Mouse (Mus musculus) kidney, embryonic 15.5 days (tissue): ENCODE data around the gene Cfd. TPM values are rescaled to one million over a fixed set of nuclear protein-coding genes. Genes with fewer than 3 reads are reported as not detected.

Experiments used
- ATAC-seq: fragments of 200-750 bp; cut with Nextera tagmentation; replicated peaks from 2 replicates; pipeline ENCODE4 v1.8.0; 2017; ENCODE audit warnings: moderate TSS enrichment; ENCODE audit not compliant: low FRiP score
- H3K27ac ChIP-seq: fragments of 300-500 bp; sonication (generic); 2 replicates; pipeline ENCODE4 v1.5.1; 2015; ENCODE audit warnings: mild to moderate bottlenecking, inconsistent platforms
- H3K27me3 ChIP-seq: fragments of 300-500 bp; sonication (generic); 2 replicates; pipeline ENCODE4 v1.6.1; 2015; ENCODE audit warnings: inconsistent platforms
- H3K36me3 ChIP-seq: fragments of 300-500 bp; sonication (generic); 2 replicates; pipeline ENCODE4 v1.6.1; 2015; ENCODE audit warnings: inconsistent platforms
- H3K4me1 ChIP-seq: fragments of 300-500 bp; sonication (generic); 2 replicates; pipeline ENCODE4 v1.6.1; 2015; ENCODE audit warnings: inconsistent platforms
- H3K4me2 ChIP-seq: fragments of 300-500 bp; sonication (generic); 2 replicates; pipeline ENCODE4 v1.6.1; 2015; ENCODE audit warnings: moderate library complexity, mild to moderate bottlenecking, inconsistent platforms
- H3K4me3 ChIP-seq: fragments of 300-500 bp; sonication (generic); replicated peaks from 2 replicates; pipeline ENCODE4 v1.5.1; 2015; ENCODE audit warnings: mild to moderate bottlenecking, inconsistent platforms
- H3K9ac ChIP-seq: fragments of 300-500 bp; sonication (generic); 2 replicates; pipeline ENCODE4 v1.6.1; 2015; ENCODE audit warnings: mild to moderate bottlenecking, inconsistent platforms
- H3K9me3 ChIP-seq: fragments of 300-500 bp; sonication (generic); replicated peaks from 2 replicates; pipeline ENCODE4 v1.6.1; 2016; ENCODE audit warnings: inconsistent platforms
- WGBS: fragments of 180-500 bp; shearing (Covaris S2); methylation state at CpG from one replicate; pipeline ENCODE4 v1.1.7; 2015; ENCODE audit warnings: mixed read lengths; 5-methylcytosine and 5-hydroxymethylcytosine counted together
- polyA plus RNA-seq: library from polyadenylated mRNA; unstranded; fragments of >200 nt; fragmentation: Nextera tagmentation; extraction: Ambion mirVana; gene quantifications from 2 replicates; pipeline ENCODE4 v1.2.1, GENCODE M21; 2015

Cfd gene
- polyA plus RNA-seq, 1 experiment from 2014 or later, result not detected

DNA sequence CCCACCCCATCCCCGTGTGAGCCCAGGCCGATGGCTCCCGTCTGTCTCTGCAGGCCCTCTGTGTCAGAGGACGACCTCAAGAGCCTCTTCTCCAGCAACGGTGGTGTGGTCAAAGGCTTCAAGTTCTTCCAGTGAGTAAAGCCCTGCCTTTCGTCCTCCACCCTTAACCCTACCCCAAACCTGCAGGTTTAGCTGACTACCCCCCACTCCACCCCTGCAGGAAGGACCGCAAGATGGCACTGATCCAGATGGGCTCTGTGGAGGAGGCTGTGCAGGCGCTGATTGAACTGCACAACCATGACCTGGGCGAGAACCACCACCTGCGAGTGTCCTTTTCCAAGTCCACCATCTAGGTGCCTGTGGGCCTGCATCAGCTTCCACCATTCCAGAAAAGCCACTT lies 27.7 kb upstream of the Cfd start:
- Histone ChIP-seq H3K9ac (no peak overlapping the region), H3K4me3 (no peak overlapping the region), H3K4me1 (peaks cover 66% of the 10 kb centered on the region), H3K4me2 (no peak overlapping the region), H3K36me3 (peaks cover 96% of the 10 kb centered on the region), H3K27me3 (no peaks in the 10 kb centered on the region), H3K27ac (0 out of 2 replicates have a peak overlapping the region, but pooled peaks have one; percentile 74), H3K9me3 (no peaks in the 10 kb centered on the region)
- no peak for ATAC-seq
- 58% methylated on average over 10 of the region's 10 CpGs for WGBS

DNA sequence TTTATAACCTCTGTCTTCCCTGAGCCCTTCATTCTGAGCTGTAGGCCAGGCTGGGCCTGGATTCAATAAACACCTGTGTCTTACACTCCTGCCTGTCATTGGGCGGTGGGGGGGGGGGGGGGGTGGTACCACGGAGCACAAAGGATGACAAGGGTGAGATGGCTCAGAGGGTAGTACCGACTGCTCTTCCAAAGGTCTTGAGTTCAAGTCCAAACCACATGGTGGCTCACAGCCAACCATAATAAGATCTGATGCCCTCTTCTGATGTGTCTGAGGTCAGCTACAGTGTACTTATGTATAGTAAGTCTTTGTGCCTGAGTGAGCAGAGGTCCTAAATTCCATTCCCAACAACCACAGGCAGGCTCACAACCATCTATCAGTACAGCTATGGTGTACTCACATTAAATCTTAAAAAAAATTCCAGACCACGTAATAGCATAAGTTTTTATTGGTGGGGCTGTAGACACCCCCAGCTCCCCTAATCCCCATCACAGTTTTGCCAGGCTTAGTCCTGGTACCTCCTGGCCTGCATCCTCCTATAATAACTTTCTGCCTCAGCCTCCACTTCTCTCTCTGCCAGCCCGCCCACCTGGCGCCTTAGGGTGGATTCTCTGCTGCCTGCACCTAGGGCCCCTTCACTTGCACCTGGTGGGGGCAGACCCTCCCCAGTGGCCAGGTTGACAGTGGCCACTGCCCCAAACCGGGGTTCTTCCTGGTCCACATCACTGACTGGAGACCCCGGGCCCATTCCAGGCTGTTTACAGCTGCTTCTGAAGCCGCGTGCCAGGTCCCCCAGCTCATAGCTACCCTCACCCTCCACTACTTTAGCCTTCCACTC lies 26.1 kb upstream of the Cfd start:
- ATAC-seq, result no peak
- Histone ChIP-seq H3K9ac (no peak overlapping the region), H3K9me3 (no peaks in the 10 kb centered on the region)

DNA sequence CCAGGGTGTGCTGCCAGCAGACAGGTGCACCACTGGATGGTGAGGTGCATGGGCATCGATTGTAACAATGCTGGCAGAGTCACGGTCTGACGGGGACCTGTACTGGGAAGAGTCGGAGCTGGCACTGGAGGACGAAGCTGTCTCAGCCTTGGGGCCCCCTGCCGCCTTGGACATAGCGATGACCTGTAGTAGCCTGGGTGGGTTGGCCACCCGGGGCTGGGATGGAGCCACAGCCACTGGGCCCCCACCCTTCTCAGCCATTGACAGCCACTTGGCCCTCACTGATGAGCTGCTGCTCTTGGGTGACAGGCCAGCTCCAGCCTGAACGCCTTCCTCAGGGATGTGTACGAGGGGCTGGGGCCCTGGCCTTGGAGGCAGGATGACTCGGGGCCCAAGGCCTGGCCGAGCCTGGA lies 25.5 kb upstream of the Cfd start:
- WGBS, result 55% methylated on average over 12 of the region's 12 CpGs
- Histone ChIP-seq H3K36me3 (peaks cover 85% of the 10 kb centered on the region), H3K4me1 (peaks cover 43% of the 10 kb centered on the region), H3K27ac (peak overlapping the region; percentile 59), H3K9me3 (no peaks in the 10 kb centered on the region), H3K4me3 (no peak overlapping the region), H3K9ac (no peak overlapping the region; the same call in 1 of the 2 replicates), H3K4me2 (no peak overlapping the region), H3K27me3 (no peaks in the 10 kb centered on the region)
- peak; percentile 31; the same call in 1 of the 2 replicates for ATAC-seq

More for the DNA sequence above, 26.1 kb upstream of the Cfd start:
- Histone ChIP-seq H3K27me3 (no peaks in the 10 kb centered on the region), H3K36me3 (peaks cover 85% of the 10 kb centered on the region), H3K4me2 (no peak overlapping the region), H3K4me1 (peaks cover 50% of the 10 kb centered on the region), H3K27ac (peak overlapping the region; percentile 59), H3K4me3 (no peak overlapping the region)
- 48% methylated on average over 10 of the region's 10 CpGs for WGBS

DNA sequence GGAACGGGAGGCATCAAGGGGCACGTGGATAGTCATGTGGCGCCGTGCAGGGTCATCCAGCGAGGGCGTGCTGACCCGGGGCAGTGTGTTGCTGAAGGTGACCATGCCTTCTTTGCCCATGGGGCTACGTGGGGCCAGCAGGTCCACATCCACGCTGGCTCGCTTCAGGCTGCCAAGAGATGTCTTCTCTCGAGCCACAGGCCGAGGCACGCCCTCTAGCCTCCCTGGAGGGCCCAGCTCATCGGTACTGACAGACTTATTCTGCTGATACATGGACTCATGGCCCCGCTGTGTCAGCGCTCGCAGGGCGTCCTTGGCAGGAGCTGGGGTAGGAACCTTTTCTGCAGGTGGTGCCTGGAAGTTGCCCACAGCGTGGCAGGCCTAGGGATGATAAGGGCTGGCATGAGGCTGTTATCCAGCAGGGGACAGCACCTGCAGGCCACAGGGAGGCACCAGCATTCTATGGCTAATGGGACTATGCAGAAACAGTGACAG lies 24.8 kb upstream of the Cfd start:
- no peaks in the 10 kb centered on the region for H3K27me3 ChIP-seq
- WGBS, result 65% methylated on average over 19 of the region's 19 CpGs
- H3K4me3 ChIP-seq, result no peak overlapping the region
- peak; percentile 10; the same call in 1 of the 2 replicates for ATAC-seq
- H3K9ac ChIP-seq, result no peak overlapping the region
- H3K4me1 ChIP-seq, result peaks cover 37% of the 10 kb centered on the region
- peak overlapping the region; percentile 59 for H3K27ac ChIP-seq
- H3K9me3 ChIP-seq, result no peaks in the 10 kb centered on the region
- H3K36me3 ChIP-seq, result peaks cover 82% of the 10 kb centered on the region
- H3K4me2 ChIP-seq, result no peak overlapping the region

DNA sequence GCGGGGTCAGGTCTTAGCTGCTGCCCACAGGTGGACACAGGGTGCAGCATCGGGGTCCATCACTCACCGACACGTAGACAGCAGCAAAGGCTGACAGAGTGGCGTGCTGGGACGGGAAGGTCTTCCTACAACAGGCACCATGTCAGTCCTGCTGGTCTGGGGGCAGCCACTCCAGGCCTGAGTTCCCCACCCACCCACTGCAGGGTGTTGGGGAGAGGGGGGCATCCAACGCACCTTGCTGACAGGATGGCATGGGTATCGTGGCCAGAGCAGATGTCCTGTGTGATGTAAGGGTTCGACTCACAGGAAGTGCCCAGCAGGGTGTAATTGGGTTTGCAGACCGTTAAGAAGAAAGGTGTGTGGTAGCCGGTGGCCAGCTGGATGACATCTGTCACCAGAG lies 24.1 kb upstream of the Cfd start:
- Histone ChIP-seq H3K27me3 (no peaks in the 10 kb centered on the region), H3K9me3 (no peaks in the 10 kb centered on the region), H3K4me3 (no peak overlapping the region), H3K27ac (no peak overlapping the region), H3K9ac (no peak overlapping the region), H3K4me1 (peaks cover 30% of the 10 kb centered on the region), H3K36me3 (peaks cover 81% of the 10 kb centered on the region), H3K4me2 (no peak overlapping the region)
- 77% methylated on average over 11 of the region's 11 CpGs for WGBS
- no peak for ATAC-seq

DNA sequence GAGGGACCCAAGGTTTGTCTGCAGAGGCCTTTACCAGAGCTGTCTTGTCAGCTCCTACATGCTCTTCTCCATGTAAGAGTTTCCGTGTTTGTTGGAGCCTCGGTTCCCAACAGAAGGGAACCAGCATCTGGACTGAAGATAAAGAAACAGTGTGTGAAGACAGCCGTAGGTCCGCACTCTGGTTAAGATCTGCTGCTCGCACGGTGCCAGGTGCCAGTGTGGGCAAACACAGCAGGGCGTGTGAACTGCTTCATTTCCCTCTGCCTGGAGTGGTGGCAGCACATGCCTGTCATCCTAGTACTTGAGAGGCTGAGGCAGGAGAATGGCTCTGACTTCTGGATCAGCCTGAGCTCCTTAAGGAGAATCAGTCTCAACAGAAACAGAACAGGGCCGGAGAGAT lies 18.8 kb upstream of the Cfd start:
- Histone ChIP-seq H3K27ac (no peak overlapping the region), H3K9ac (no peak overlapping the region), H3K4me1 (peaks cover 27% of the 10 kb centered on the region), H3K27me3 (no peaks in the 10 kb centered on the region), H3K36me3 (peaks cover 34% of the 10 kb centered on the region), H3K4me3 (no peak overlapping the region), H3K4me2 (no peak overlapping the region), H3K9me3 (no peaks in the 10 kb centered on the region)
- 91% methylated on average over 8 of the region's 8 CpGs for WGBS
- no peak for ATAC-seq

DNA sequence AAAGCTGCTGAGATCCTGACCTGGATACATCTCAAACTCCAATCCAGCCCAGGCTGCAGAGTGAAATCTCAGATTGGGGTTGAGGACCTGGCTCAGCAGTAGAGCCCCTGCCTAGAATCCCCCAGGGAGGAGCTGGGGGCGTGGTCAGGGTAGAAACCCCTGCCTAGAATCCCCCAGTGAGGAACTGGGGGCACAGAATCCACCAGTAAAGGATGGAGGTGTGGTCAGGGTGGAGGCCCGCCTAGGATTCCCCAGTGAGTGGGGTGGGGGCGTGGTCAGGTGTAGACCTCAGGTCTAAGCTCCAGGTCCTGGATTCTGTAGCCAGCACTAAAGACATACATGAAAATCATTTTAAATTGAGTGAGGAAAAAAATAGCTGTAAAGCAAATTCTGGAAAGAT lies 17.8 kb upstream of the Cfd start:
- H3K27ac ChIP-seq, result 0 out of 2 replicates have a peak overlapping the region, but pooled peaks have one; percentile 1
- H3K4me2 ChIP-seq, result peak overlapping the region; percentile 96
- peak overlapping the region; percentile 77 for H3K4me3 ChIP-seq
- H3K27me3 ChIP-seq, result no peaks in the 10 kb centered on the region
- H3K9me3 ChIP-seq, result no peaks in the 10 kb centered on the region
- H3K36me3 ChIP-seq, result peaks cover 26% of the 10 kb centered on the region
- peaks cover 32% of the 10 kb centered on the region for H3K4me1 ChIP-seq
- 53% methylated on average over 3 of the region's 3 CpGs for WGBS
- H3K9ac ChIP-seq, result no peak overlapping the region
- no peak for ATAC-seq

DNA sequence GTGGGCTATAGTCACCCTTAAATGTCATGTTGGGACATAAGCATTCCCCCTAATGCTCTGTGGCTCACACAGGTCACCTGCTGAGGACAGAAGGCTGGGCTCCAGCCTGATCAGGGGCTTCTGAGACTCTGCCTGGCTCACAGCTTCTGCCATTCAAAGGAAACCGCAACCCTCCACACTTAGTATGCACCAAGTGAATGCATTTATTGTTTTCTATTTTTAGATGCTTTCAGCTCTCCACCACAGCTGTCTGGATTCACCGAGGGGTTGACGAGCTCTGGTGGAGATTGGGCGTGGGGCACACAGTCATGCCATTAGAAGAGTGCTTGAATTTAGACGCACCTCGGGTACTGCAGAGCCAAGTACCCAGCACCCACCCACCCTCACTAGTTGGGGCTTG lies 17.3 kb upstream of the Cfd start:
- Histone ChIP-seq H3K4me3 (peak overlapping the region; percentile 77), H3K9ac (peak overlapping the region; percentile 82), H3K4me1 (peaks cover 34% of the 10 kb centered on the region), H3K4me2 (peak overlapping the region; percentile 96), H3K27ac (peak overlapping the region; percentile 83; the same call in 1 of the 2 replicates), H3K9me3 (no peaks in the 10 kb centered on the region), H3K36me3 (peaks cover 26% of the 10 kb centered on the region), H3K27me3 (no peaks in the 10 kb centered on the region)
- WGBS, result 5% methylated on average over 6 of the region's 6 CpGs
- no peak for ATAC-seq

DNA sequence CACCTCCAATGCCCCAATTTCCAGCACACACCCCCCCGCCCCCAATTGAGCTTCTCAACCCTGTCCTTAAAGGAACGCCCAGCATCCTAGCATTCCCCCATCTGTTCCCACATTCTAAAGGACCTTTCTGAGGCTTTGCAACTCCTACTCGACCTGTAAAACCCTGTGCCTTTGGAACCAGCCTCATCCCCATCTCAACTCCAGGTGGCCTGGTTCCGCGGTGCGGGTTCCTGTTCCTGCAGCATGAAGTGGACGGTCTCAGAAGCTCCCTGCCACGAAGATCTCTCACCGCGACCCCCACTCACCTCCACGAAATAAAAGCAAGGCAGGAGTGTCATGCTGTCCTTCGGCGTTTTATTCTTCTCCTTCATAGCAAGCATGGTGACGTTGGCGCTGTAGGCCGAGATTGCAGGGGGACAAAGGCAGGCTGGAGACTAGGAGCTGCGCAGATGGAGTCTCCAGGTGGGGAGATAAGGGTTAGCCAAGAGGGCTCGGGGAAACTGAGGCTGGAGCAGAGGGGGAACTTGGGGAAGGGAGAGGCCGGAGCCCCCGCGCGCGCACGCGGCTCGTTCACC lies 16.9 kb upstream of the Cfd start:
- WGBS, result under 1% methylated on average over 26 of the region's 26 CpGs
- Histone ChIP-seq H3K27ac (peak overlapping the region; percentile 83), H3K9ac (peak overlapping the region; percentile 82), H3K9me3 (no peaks in the 10 kb centered on the region), H3K4me2 (peak overlapping the region; percentile 96), H3K4me3 (peak overlapping the region; percentile 77), H3K36me3 (peaks cover 26% of the 10 kb centered on the region), H3K27me3 (no peaks in the 10 kb centered on the region), H3K4me1 (peaks cover 34% of the 10 kb centered on the region)
- ATAC-seq, result peak; percentile 5; the same call in 1 of the 2 replicates

DNA sequence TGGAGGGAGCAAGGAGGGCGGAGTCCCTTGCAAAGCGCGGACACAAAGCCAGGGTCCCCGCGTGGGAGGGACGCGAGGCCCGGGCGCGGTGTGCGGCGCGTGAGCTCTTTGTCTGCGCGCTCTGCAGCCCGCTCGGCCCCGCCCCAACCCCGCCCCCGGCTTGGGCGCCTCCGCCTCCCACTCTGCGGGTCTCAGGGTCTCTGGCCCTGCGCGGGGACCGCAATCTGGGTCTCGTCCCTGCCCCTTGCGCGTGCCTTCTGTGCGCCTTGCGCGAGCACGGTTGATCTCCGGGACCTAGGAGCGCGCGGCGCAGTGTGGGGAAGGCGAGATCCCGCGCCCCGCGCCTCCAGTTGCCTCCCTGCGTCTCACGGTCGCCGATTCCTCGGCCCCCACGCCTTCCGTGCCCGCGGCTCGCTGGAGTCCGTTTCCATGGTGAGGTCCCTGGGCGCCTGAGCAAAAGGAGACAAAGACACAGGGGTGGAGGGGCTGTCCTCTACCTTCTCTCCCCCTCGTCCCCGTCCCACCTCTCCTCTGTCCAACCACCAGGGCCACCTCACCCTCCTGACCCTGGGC lies 16.3 kb upstream of the Cfd start, which contains the start of the genes Prtn3 and Plppr3:
Gene Prtn3 (plus strand): TSS at position 187 of the 573 bp plus-strand sequence.
Gene Plppr3 (minus strand): TSS at position 345 of the 573 bp plus-strand sequence.
- Histone ChIP-seq H3K4me3 (peak within 1 kb of the TSS; percentile 77), H3K27ac (peak within 1 kb of the TSS; percentile 83), H3K27me3 (no peaks in the 10 kb centered on the region), H3K9me3 (no peaks in the 10 kb centered on the region), H3K4me1 (peaks cover 37% of the 10 kb centered on the region), H3K36me3 (peaks cover 22% of the 10 kb centered on the region), H3K9ac (peak within 1 kb of the TSS; percentile 82), H3K4me2 (peak within 1 kb of the TSS; percentile 96)
- WGBS, result under 1% methylated on average over 52 of the region's 57 CpGs
- peak; percentile 85 for ATAC-seq

DNA sequence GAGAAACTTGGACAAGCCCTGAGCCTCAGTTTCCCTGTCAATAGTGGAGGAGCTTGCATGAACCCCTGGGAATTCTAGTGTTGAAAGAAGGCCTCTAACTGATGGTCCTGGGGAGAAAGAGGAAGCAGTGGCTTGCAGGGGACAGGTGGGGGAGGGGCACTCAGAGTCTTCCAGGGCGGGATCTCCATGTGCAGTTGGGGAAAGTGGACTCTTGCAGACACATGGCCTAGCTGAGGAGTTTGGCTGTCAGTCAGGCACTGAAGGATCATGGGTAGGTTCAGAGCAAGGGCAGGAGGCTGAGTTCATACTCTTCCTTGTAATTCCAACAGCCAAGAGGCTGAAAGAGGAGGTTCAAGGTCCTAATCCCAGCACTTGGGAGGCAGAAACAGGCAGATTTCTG lies 13.5 kb upstream of the Cfd start:
- Histone ChIP-seq H3K4me1 (peaks cover 65% of the 10 kb centered on the region), H3K27ac (no peak overlapping the region), H3K9ac (no peak overlapping the region), H3K36me3 (no peaks in the 10 kb centered on the region), H3K27me3 (0 out of 2 replicates have a peak, but pooled peaks cover 5% of the 10 kb centered on the region), H3K4me3 (no peak overlapping the region), H3K4me2 (no peak overlapping the region), H3K9me3 (no peaks in the 10 kb centered on the region)
- WGBS, result 38% methylated on average over 1 of the region's 1 CpGs
- no peak for ATAC-seq
